Mouse (Mus musculus): ENCODE measurements at regions not wholly inside any gene's neighbourhood (a gene's known extent, or its start where the extent isn't known, plus 50 kb on each side); places are given as distances from the start of the nearest gene placed in this dataset.

- TF ChIP-seq CTCF (IDR thresholded peaks at IDR 0.05; ENCODE audit: control insufficient read depth, insufficient read depth, low read length) (no peak), POLR2A (IDR thresholded peaks at IDR 0.05; ENCODE audit: borderline replicate concordance, control insufficient read depth, low read depth, low read length) (no peak)
Measured at GRCm38 (mm10) chr4:142925111-142925510, 287.7 kb downstream of the Prdm2 start.
